Mouse (Mus musculus): ENCODE measurements around the gene Pm20d1. TPM values are rescaled to one million over a fixed set of nuclear protein-coding genes. Genes with fewer than 3 reads are reported as not detected.

Gene Pm20d1
- polyA plus RNA-seq, 1 experiment from 2014 or later: 0.27 TPM

Other genes starting within 250 kb of the Pm20d1 start
- gene Avpr1b, start 198.1 kb upstream of the Pm20d1 start, polyA plus RNA-seq (2015; fragmentation: Nextera tagmentation; extraction: Ambion mirVana): not detected in 2 replicates
- 0.10 TPM in 1 of 2 replicates, not detected in the other for gene Ctse, start 159.1 kb upstream of the Pm20d1 start, polyA plus RNA-seq (2015; fragmentation: Nextera tagmentation; extraction: Ambion mirVana)
- gene Rab7b, start 108.7 kb upstream of the Pm20d1 start, polyA plus RNA-seq (2015; fragmentation: Nextera tagmentation; extraction: Ambion mirVana): 0.79 and 1.2 TPM in 2 replicates
- gene Slc26a9, start 53.4 kb upstream of the Pm20d1 start, polyA plus RNA-seq (2015; fragmentation: Nextera tagmentation; extraction: Ambion mirVana): 0.05 TPM in 1 of 2 replicates, not detected in the other
- gene Slc41a1, start 30.1 kb downstream of the Pm20d1 start, polyA plus RNA-seq (2015; fragmentation: Nextera tagmentation; extraction: Ambion mirVana): 13.3 and 13.6 TPM in 2 replicates
- gene Rab29, start 69.8 kb downstream of the Pm20d1 start, polyA plus RNA-seq (2015; fragmentation: Nextera tagmentation; extraction: Ambion mirVana): 8.0 TPM in 2 replicates
- gene Nucks1, start 113.2 kb downstream of the Pm20d1 start, polyA plus RNA-seq (2015; fragmentation: Nextera tagmentation; extraction: Ambion mirVana): 58.4 and 61.6 TPM in 2 replicates
- gene Slc45a3, start 165.6 kb downstream of the Pm20d1 start, polyA plus RNA-seq (2015; fragmentation: Nextera tagmentation; extraction: Ambion mirVana): 1.8 and 4.3 TPM in 2 replicates
- 10.6 and 11.0 TPM in 2 replicates for gene Elk4, start 210.2 kb downstream of the Pm20d1 start, polyA plus RNA-seq (2015; fragmentation: Nextera tagmentation; extraction: Ambion mirVana)